Mouse (Mus musculus) lung, embryonic 14.5 days (tissue): ENCODE results near the gene Calcb. TPM values are rescaled to one million over a fixed set of nuclear protein-coding genes. Genes with fewer than 3 reads are reported as not detected.

Experiments
- ATAC-seq: fragments of 200-750 bp; cut with Nextera tagmentation; 2 replicates; pipeline ENCODE4 v1.8.0; 2017; ENCODE audit warnings: mild to moderate bottlenecking, moderate TSS enrichment, moderate library complexity; ENCODE audit not compliant: insufficient read depth
- DNase-seq: peaks from one replicate; pipeline ENCODE4 v3.0.0-alpha.2; 2015
- H3K27ac ChIP-seq: fragments of 300-500 bp; sonication (generic); 2 replicates; pipeline ENCODE4 v1.5.1; 2014; ENCODE audit warnings: low read depth, mild to moderate bottlenecking, moderate library complexity
- H3K27me3 ChIP-seq: fragments of 300-500 bp; sonication (generic); 2 replicates; pipeline ENCODE4 v1.6.1; 2014; ENCODE audit warnings: low read length, control low read depth; ENCODE audit not compliant: insufficient read depth
- H3K36me3 ChIP-seq: fragments of 300-500 bp; sonication (generic); 2 replicates; pipeline ENCODE4 v1.6.1; 2014; ENCODE audit warnings: control low read depth; ENCODE audit not compliant: insufficient read depth
- H3K4me1 ChIP-seq: fragments of 300-500 bp; sonication (generic); 2 replicates; pipeline ENCODE4 v1.6.1; 2014; ENCODE audit warnings: antibody characterized with exemption, control low read depth; ENCODE audit not compliant: insufficient read depth
- H3K4me2 ChIP-seq: fragments of 300-500 bp; sonication (generic); 2 replicates; pipeline ENCODE4 v1.6.1; 2014; ENCODE audit warnings: mild to moderate bottlenecking
- H3K4me3 ChIP-seq: fragments of 300-500 bp; sonication (generic); 2 replicates; pipeline ENCODE4 v1.5.1; 2014; ENCODE audit warnings: low read depth, low read length
- H3K9ac ChIP-seq: fragments of 300-500 bp; sonication (generic); 2 replicates; pipeline ENCODE4 v1.6.1; 2014
- H3K9me3 ChIP-seq: fragments of 300-500 bp; sonication (generic); 2 replicates; pipeline ENCODE4 v1.6.1; 2016; ENCODE audit warnings: low read depth, low read length, control low read depth
- CTCF ChIP-seq: IDR thresholded peaks from 2 replicates; pipeline ENCODE4 v1.5.1; 2016; ENCODE audit warnings: antibody characterized with exemption, low read depth
- WGBS: fragments of 180-500 bp; shearing (Covaris S2); extraction: QIAGEN DNeasy Blood & Tissue Kit; methylation state at CpG from one replicate; pipeline ENCODE4 v1.1.7; 2014; 5-methylcytosine and 5-hydroxymethylcytosine counted together
- polyA plus RNA-seq: library from polyadenylated mRNA; unstranded; fragments of >200 nt; fragmentation: Nextera tagmentation; extraction: Ambion mirVana; gene quantifications from 2 replicates; pipeline ENCODE4 v1.2.1, GENCODE M21; 2014

Gene Calcb
- polyA plus RNA-seq, 1 experiment from 2014 or later = 0.38 TPM

- Histone ChIP-seq H3K4me2 (no peak overlapping the region), H3K27ac (no peak overlapping the region), H3K4me3 (no peak overlapping the region), H3K9me3 (no peaks in the 10 kb centered on the region), H3K9ac (no peak overlapping the region), H3K4me1 (peaks cover 8% of the 10 kb centered on the region), H3K36me3 (no peaks in the 10 kb centered on the region), H3K27me3 (0 out of 2 replicates have a peak, but pooled peaks cover 8% of the 10 kb centered on the region)
- WGBS = 53% methylated on average over 6 of the region's 6 CpGs
- 0 out of 2 replicates have a peak, but pooled peaks have one; percentile 20 for TF ChIP-seq CTCF
- DNase-seq (peak; percentile 45), ATAC-seq (no peak)
These were observed 22.1 kb downstream of the Calcb start for GRCm38 (mm10) chr7:114740360-114741165.

- Histone ChIP-seq H3K9me3 (no peaks in the 10 kb centered on the region), H3K27me3 (peaks cover 15% of the 10 kb centered on the region), H3K27ac (no peak within 1 kb of the TSS), H3K36me3 (no peaks in the 10 kb centered on the region), H3K4me1 (peaks cover 11% of the 10 kb centered on the region), H3K4me3 (no peak within 1 kb of the TSS), H3K9ac (no peak within 1 kb of the TSS), H3K4me2 (no peak within 1 kb of the TSS; the same call in 1 of the 2 replicates)
- DNase-seq (no peak), ATAC-seq (no peak)
- WGBS = 64% methylated on average over 5 of the region's 5 CpGs
- TF ChIP-seq CTCF = no peak
These were observed 24.8 kb downstream of the Calcb start, which contains the start of gene Insc for GRCm38 (mm10) chr7:114743022-114743780. TSS of gene Insc (plus strand) at chr7:114743694.

- no peak for DNase-seq
- ATAC-seq = no peak
- Histone ChIP-seq H3K4me2 (peak overlapping the region; percentile 71; the same call in 1 of the 2 replicates), H3K4me3 (no peak overlapping the region), H3K27ac (no peak overlapping the region), H3K4me1 (peaks cover 11% of the 10 kb centered on the region), H3K27me3 (peaks cover 15% of the 10 kb centered on the region), H3K36me3 (no peaks in the 10 kb centered on the region), H3K9ac (no peak overlapping the region), H3K9me3 (no peaks in the 10 kb centered on the region)
- TF ChIP-seq CTCF = no peak
- 45% methylated on average over 3 of the region's 3 CpGs for WGBS
These were observed 26.3 kb downstream of the Calcb start for GRCm38 (mm10) chr7:114744639-114745245.

GRCm38 (mm10) chr7:114745481-114746271, 27.2 kb downstream of the Calcb start:
- Histone ChIP-seq H3K4me2 (peak overlapping the region; percentile 71), H3K9ac (peak overlapping the region; percentile 41), H3K4me1 (peaks cover 11% of the 10 kb centered on the region), H3K27ac (no peak overlapping the region), H3K27me3 (peaks cover 15% of the 10 kb centered on the region), H3K4me3 (peak overlapping the region; percentile 31), H3K36me3 (no peaks in the 10 kb centered on the region), H3K9me3 (no peaks in the 10 kb centered on the region)
- peak; percentile 76 for ATAC-seq
- TF ChIP-seq CTCF = no peak
- peak; percentile 54 for DNase-seq
- 4% methylated on average over 34 of the region's 34 CpGs for whole genome bisulfite sequencing

GRCm38 (mm10) chr7:114747596-114747995, 29.2 kb downstream of the Calcb start:
- H3K9me3 ChIP-seq = no peaks in the 10 kb centered on the region
- WGBS = 73% methylated on average over 3 of the region's 3 CpGs
- no peaks in the 10 kb centered on the region for H3K36me3 ChIP-seq
- no peak overlapping the region for H3K4me3 ChIP-seq
- H3K4me2 ChIP-seq = no peak overlapping the region
- H3K9ac ChIP-seq = no peak overlapping the region
- ATAC-seq (no peak), DNase-seq (no peak)
- peaks cover 15% of the 10 kb centered on the region for H3K27me3 ChIP-seq
- H3K27ac ChIP-seq = no peak overlapping the region
- H3K4me1 ChIP-seq = peaks cover 11% of the 10 kb centered on the region
- TF ChIP-seq CTCF = no peak

GRCm38 (mm10) chr7:114748239-114748638, 29.8 kb downstream of the Calcb start:
- H3K9ac ChIP-seq = no peak overlapping the region
- ATAC-seq (no peak), DNase-seq (no peak)
- no peaks in the 10 kb centered on the region for H3K9me3 ChIP-seq
- H3K4me1 ChIP-seq = peaks cover 11% of the 10 kb centered on the region
- no peaks in the 10 kb centered on the region for H3K36me3 ChIP-seq
- WGBS = 63% methylated on average over 4 of the region's 4 CpGs
- H3K4me2 ChIP-seq = no peak overlapping the region
- no peak overlapping the region for H3K27ac ChIP-seq
- H3K27me3 ChIP-seq = peaks cover 15% of the 10 kb centered on the region
- TF ChIP-seq CTCF = no peak
- no peak overlapping the region for H3K4me3 ChIP-seq
